Mouse (Mus musculus): ENCODE measurements at regions not wholly inside any gene's neighbourhood (a gene's known extent, or its start where the extent isn't known, plus 50 kb on each side); places are given as distances from the start of the nearest gene placed in this dataset.
A peak's percentile ranks its signal among the peaks of the same experiment; 100 is the strongest.

GRCm38 (mm10) chr9:32968446-32968845 lies 332.4 kb downstream of the Ets1 start:
- H3K27ac ChIP-seq (replicated peaks; ENCODE audit: low read depth, low read length), result no peak overlapping the region
- no peaks in the 10 kb centered on the region for H3K4me1 ChIP-seq (ENCODE audit: control insufficient read depth, insufficient read depth, low read length)
- no peak for ATAC-seq (replicated peaks; ENCODE audit: insufficient number of reproducible peaks, low FRiP score, low TSS enrichment, low read depth)
- H3K27me3 ChIP-seq (ENCODE audit: control insufficient read depth, insufficient read depth, low read length), result no peaks in the 10 kb centered on the region
- no peak overlapping the region for H3K4me2 ChIP-seq (ENCODE audit: low read depth, low read length)
- no peak overlapping the region for H3K9ac ChIP-seq (replicated peaks; ENCODE audit: low read length)
- H3K9me3 ChIP-seq (replicated peaks; ENCODE audit: control insufficient read depth, low read length), result no peaks in the 10 kb centered on the region
- DNase-seq (ENCODE audit: low spot score), result peak; percentile 44
- H3K36me3 ChIP-seq (replicated peaks; ENCODE audit: control insufficient read depth, insufficient read depth, low read depth, low read length), result no peaks in the 10 kb centered on the region
- H3K4me3 ChIP-seq (ENCODE audit: low read depth, low read length), result no peak overlapping the region
- WGBS, result 61% methylated on average over 2 of the region's 2 CpGs

GRCm38 (mm10) chr9:32971421-32971820 lies 335.4 kb downstream of the Ets1 start:
- no peak overlapping the region for H3K9ac ChIP-seq (replicated peaks; ENCODE audit: low read length)
- H3K4me1 ChIP-seq (ENCODE audit: control insufficient read depth, insufficient read depth, low read length), result no peaks in the 10 kb centered on the region
- H3K36me3 ChIP-seq (replicated peaks; ENCODE audit: control insufficient read depth, insufficient read depth, low read depth, low read length), result no peaks in the 10 kb centered on the region
- no peaks in the 10 kb centered on the region for H3K9me3 ChIP-seq (replicated peaks; ENCODE audit: control insufficient read depth, low read length)
- H3K4me2 ChIP-seq (ENCODE audit: low read depth, low read length), result no peak overlapping the region
- WGBS, result 79% methylated on average over 5 of the region's 5 CpGs
- no peaks in the 10 kb centered on the region for H3K27me3 ChIP-seq (ENCODE audit: control insufficient read depth, insufficient read depth, low read length)
- no peak overlapping the region for H3K4me3 ChIP-seq (ENCODE audit: low read depth, low read length)
- no peak for DNase-seq (ENCODE audit: low spot score)
- no peak overlapping the region for H3K27ac ChIP-seq (replicated peaks; ENCODE audit: low read depth, low read length)
- no peak for ATAC-seq (replicated peaks; ENCODE audit: insufficient number of reproducible peaks, low FRiP score, low TSS enrichment, low read depth)

- ATAC-seq (replicated peaks; ENCODE audit: insufficient number of reproducible peaks, low FRiP score, low TSS enrichment, low read depth) (no peak), DNase-seq (ENCODE audit: low spot score) (no peak)
- H3K9ac ChIP-seq (replicated peaks; ENCODE audit: low read length), result no peak overlapping the region
- H3K4me1 ChIP-seq (ENCODE audit: control insufficient read depth, insufficient read depth, low read length), result no peaks in the 10 kb centered on the region
- H3K4me2 ChIP-seq (ENCODE audit: low read depth, low read length), result no peak overlapping the region
- H3K27ac ChIP-seq (replicated peaks; ENCODE audit: low read depth, low read length), result no peak overlapping the region
- 87% methylated on average over 7 of the region's 7 CpGs for whole genome bisulfite sequencing
- no peaks in the 10 kb centered on the region for H3K36me3 ChIP-seq (replicated peaks; ENCODE audit: control insufficient read depth, insufficient read depth, low read depth, low read length)
- no peaks in the 10 kb centered on the region for H3K9me3 ChIP-seq (replicated peaks; ENCODE audit: control insufficient read depth, low read length)
- no peaks in the 10 kb centered on the region for H3K27me3 ChIP-seq (ENCODE audit: control insufficient read depth, insufficient read depth, low read length)
- no peak overlapping the region for H3K4me3 ChIP-seq (ENCODE audit: low read depth, low read length)
Measured at GRCm38 (mm10) chr9:32971926-32972325, 335.9 kb downstream of the Ets1 start.

- no peak for DNase-seq (ENCODE audit: low spot score)
- Histone ChIP-seq H3K36me3 (replicated peaks; ENCODE audit: control insufficient read depth, insufficient read depth, low read depth, low read length) (no peaks in the 10 kb centered on the region), H3K9me3 (replicated peaks; ENCODE audit: control insufficient read depth, low read length) (no peaks in the 10 kb centered on the region), H3K4me1 (ENCODE audit: control insufficient read depth, insufficient read depth, low read length) (no peaks in the 10 kb centered on the region), H3K9ac (replicated peaks; ENCODE audit: low read length) (no peak overlapping the region), H3K4me3 (ENCODE audit: low read depth, low read length) (no peak overlapping the region), H3K27ac (replicated peaks; ENCODE audit: low read depth, low read length) (no peak overlapping the region), H3K27me3 (ENCODE audit: control insufficient read depth, insufficient read depth, low read length) (no peaks in the 10 kb centered on the region), H3K4me2 (ENCODE audit: low read depth, low read length) (no peak overlapping the region)
- no peak for ATAC-seq (replicated peaks; ENCODE audit: insufficient number of reproducible peaks, low FRiP score, low TSS enrichment, low read depth)
- WGBS, result 81% methylated on average over 7 of the region's 7 CpGs
Measured at GRCm38 (mm10) chr9:32972431-32973052, 336.5 kb downstream of the Ets1 start.

GRCm38 (mm10) chr9:32977732-32978131 lies 341.7 kb downstream of the Ets1 start:
- Histone ChIP-seq H3K4me1 (ENCODE audit: control insufficient read depth, insufficient read depth, low read length) (no peaks in the 10 kb centered on the region), H3K27ac (replicated peaks; ENCODE audit: low read depth, low read length) (no peak overlapping the region), H3K4me2 (ENCODE audit: low read depth, low read length) (no peak overlapping the region), H3K9ac (replicated peaks; ENCODE audit: low read length) (no peak overlapping the region), H3K27me3 (ENCODE audit: control insufficient read depth, insufficient read depth, low read length) (no peaks in the 10 kb centered on the region), H3K4me3 (ENCODE audit: low read depth, low read length) (no peak overlapping the region), H3K9me3 (replicated peaks; ENCODE audit: control insufficient read depth, low read length) (no peaks in the 10 kb centered on the region), H3K36me3 (replicated peaks; ENCODE audit: control insufficient read depth, insufficient read depth, low read depth, low read length) (no peaks in the 10 kb centered on the region)
- DNase-seq (ENCODE audit: low spot score) (no peak), ATAC-seq (replicated peaks; ENCODE audit: insufficient number of reproducible peaks, low FRiP score, low TSS enrichment, low read depth) (no peak)
- 81% methylated on average over 7 of the region's 7 CpGs for WGBS

GRCm38 (mm10) chr9:32980846-32981245 lies 344.8 kb downstream of the Ets1 start:
- Histone ChIP-seq H3K27ac (replicated peaks; ENCODE audit: low read depth, low read length) (no peak overlapping the region), H3K4me1 (ENCODE audit: control insufficient read depth, insufficient read depth, low read length) (no peaks in the 10 kb centered on the region), H3K4me2 (ENCODE audit: low read depth, low read length) (no peak overlapping the region), H3K4me3 (ENCODE audit: low read depth, low read length) (no peak overlapping the region), H3K36me3 (replicated peaks; ENCODE audit: control insufficient read depth, insufficient read depth, low read depth, low read length) (no peaks in the 10 kb centered on the region), H3K27me3 (ENCODE audit: control insufficient read depth, insufficient read depth, low read length) (no peaks in the 10 kb centered on the region), H3K9ac (replicated peaks; ENCODE audit: low read length) (no peak overlapping the region), H3K9me3 (replicated peaks; ENCODE audit: control insufficient read depth, low read length) (no peaks in the 10 kb centered on the region)
- ATAC-seq (replicated peaks; ENCODE audit: insufficient number of reproducible peaks, low FRiP score, low TSS enrichment, low read depth), result no peak
- DNase-seq (ENCODE audit: low spot score), result no peak

- Histone ChIP-seq H3K9ac (replicated peaks; ENCODE audit: low read length) (no peak overlapping the region), H3K27me3 (ENCODE audit: control insufficient read depth, insufficient read depth, low read length) (no peaks in the 10 kb centered on the region), H3K36me3 (replicated peaks; ENCODE audit: control insufficient read depth, insufficient read depth, low read depth, low read length) (no peaks in the 10 kb centered on the region), H3K4me2 (ENCODE audit: low read depth, low read length) (no peak overlapping the region), H3K27ac (replicated peaks; ENCODE audit: low read depth, low read length) (no peak overlapping the region), H3K4me3 (ENCODE audit: low read depth, low read length) (no peak overlapping the region), H3K4me1 (ENCODE audit: control insufficient read depth, insufficient read depth, low read length) (no peaks in the 10 kb centered on the region), H3K9me3 (replicated peaks; ENCODE audit: control insufficient read depth, low read length) (no peaks in the 10 kb centered on the region)
- DNase-seq (ENCODE audit: low spot score), result no peak
- ATAC-seq (replicated peaks; ENCODE audit: insufficient number of reproducible peaks, low FRiP score, low TSS enrichment, low read depth), result no peak
- 89% methylated on average over 2 of the region's 2 CpGs for WGBS
Measured at GRCm38 (mm10) chr9:32983182-32983581, 347.2 kb downstream of the Ets1 start.

- Histone ChIP-seq H3K9ac (replicated peaks; ENCODE audit: low read length) (peak overlapping the region; percentile 57), H3K36me3 (replicated peaks; ENCODE audit: control insufficient read depth, insufficient read depth, low read depth, low read length) (no peaks in the 10 kb centered on the region), H3K4me1 (ENCODE audit: control insufficient read depth, insufficient read depth, low read length) (no peaks in the 10 kb centered on the region), H3K4me2 (ENCODE audit: low read depth, low read length) (peak overlapping the region; percentile 23), H3K27ac (replicated peaks; ENCODE audit: low read depth, low read length) (peak overlapping the region; percentile 87), H3K9me3 (replicated peaks; ENCODE audit: control insufficient read depth, low read length) (no peaks in the 10 kb centered on the region), H3K27me3 (ENCODE audit: control insufficient read depth, insufficient read depth, low read length) (no peaks in the 10 kb centered on the region), H3K4me3 (ENCODE audit: low read depth, low read length) (no peak overlapping the region)
- peak; percentile 93 for ATAC-seq (replicated peaks; ENCODE audit: insufficient number of reproducible peaks, low FRiP score, low TSS enrichment, low read depth)
- DNase-seq (ENCODE audit: low spot score), result peak; percentile 98
- WGBS, result 22% methylated on average over 9 of the region's 9 CpGs
Measured at GRCm38 (mm10) chr9:32986836-32987673, 351.0 kb downstream of the Ets1 start.
